Mouse (Mus musculus) kidney, adult 18-20 months (tissue): Measurements from ENCODE around the gene Hnrnph3.
A peak's percentile ranks its signal among the peaks of the same experiment; 100 is the strongest.

Source experiments
- DNase-seq: peaks from one replicate; pipeline ENCODE4 v3.0.0; 2021

Gene Hnrnph3

DNA sequence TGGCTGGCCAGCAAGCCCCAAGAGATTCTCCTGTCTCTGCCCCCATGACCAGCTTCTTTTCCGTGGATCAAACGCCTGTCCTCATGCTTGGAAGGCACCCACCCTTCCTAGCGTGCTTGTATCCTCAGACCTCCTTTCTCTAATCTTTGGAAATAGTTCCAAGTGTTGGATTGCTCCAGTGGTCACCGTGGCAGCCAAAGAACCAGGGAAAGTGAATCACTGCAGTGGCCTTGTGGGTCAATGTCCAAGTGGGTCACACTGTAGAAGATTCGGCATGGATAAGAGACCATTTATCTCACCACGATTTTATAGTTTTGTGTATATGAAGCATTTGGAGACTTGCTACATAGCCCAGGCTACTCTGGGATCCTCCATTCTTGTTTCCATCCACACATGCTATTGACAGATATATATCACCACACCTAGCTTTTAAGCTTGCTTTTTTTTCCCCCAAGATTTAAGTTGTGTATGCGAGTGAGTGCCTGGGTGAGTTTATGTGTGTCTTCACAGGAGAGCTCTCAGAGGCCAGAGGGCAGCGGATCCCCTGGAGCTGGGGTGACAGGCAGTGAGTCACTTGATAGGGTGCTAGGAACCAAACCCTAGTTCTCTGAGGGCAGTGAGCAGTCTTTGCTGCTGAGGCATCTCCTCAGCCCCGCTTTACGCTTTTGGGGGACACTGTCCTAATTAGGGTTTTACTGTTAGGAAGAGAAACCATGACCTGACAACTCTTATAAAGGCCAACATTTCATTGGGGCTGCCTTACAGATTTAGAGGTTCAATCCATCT lies 3.6 kb upstream of the Hnrnph3 start:
- DNase-seq, result no peak

DNA sequence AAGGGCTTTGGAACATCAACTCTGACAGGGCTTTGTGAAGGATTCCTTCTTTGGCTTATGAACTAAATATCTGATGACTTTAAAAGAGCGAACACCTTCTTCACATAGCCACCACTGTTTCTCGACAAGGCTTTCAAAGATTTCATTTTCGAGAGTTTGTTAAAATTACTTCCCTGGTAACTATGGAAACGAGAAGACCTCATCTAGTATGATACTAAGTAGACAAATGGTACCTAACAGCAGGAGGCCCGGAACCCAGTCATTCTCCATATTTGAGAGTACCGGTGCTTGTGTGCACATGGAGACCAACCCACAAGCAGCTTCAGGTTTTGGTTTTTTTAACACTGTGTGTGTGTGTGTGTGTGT lies 2.8 kb upstream of the Hnrnph3 start:
- no peak for DNase-seq

DNA sequence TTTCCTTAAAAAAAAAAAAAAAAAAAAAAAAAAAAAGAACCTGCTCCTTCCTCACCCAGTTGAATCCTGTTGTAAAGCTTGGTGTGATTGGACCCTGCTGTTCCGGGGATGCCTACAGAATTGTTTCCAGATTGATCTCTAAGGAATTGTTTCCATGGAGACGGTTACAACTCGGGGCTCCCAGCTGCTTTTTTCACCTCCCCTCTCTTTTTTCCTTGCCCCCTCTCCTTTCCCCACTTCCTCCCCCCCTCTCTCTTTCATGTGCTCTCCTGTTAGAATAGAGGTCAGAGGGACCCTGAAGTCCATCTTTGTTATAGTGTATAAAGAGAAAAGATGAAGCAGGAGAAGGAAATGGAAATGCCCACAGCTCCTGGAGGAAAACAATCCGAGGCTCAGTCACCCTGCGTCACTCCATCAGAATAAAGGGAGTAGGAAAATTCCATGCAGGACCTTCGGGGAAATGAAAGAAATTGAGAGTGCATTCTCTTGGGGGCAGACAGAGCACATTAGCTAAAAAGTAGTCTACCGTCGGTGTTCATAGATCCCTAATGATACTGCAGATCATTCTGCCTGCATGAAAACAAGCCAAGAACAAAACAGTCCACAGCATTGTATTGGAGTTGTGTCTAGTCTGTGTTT lies 2.3 kb upstream of the Hnrnph3 start:
- no peak for DNase-seq

DNA sequence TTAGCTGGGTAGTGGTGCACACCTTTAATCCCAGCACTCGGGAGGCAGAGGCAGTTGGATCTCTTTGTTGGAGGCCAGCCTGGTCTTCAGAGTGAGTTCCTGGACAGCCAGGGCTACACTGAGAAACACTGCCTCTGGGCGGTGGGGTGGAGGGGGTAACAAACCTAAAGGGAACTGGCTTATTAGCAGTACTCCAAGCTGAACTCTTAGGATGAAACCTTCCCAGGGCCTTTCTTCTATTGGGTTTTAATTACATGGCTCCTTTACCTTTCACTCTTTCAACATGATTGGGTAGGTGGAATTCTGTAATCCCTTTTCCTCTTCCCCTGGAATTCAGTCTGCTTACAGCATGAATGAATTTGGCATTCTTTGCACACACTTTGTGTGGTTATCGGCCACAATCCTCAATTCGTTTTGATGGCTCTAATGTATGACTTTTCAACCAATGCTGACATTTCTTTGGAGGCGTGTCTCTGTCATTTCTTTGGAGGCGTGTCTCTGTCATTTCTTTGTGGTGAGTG lies 1.5 kb upstream of the Hnrnph3 start:
- DNase-seq, result no peak

DNA sequence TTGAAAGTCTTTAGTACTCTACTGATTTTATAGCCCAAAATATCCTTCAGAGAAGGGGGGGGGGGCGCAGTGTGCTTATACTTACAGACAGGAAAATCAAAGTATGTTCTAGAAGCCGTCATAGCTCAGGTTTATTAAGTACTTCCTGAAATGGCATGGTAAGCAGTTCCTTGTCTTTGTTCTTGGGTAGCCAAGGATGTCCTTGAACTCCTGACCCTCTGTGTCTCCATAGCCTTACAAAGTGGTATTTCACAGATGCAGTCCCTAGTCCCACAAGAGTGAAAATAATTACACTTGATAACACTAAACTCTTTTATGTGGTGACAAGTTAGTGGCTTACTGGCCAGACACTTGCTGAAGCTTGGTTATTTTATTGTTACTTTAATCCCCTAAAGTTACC lies 999 bp upstream of the Hnrnph3 start:
- DNase-seq, result no peak

DNA sequence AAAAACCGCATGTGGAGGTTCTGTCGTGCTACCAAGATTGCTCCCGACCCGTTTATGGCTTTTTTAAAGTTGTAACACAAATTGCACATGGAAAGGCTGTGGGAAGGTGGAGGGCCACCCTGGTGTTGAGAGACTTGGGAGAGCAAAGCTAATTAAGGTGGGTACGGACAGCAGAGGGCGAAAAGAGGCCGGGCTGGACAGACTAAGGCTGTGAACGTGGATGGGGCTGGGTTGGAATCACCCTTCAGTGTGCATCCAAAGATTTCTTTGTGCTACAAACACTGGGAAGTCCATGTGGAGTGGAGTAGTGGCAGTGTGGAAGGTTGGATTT lies 528 bp upstream of the Hnrnph3 start:
- no peak for DNase-seq

DNA sequence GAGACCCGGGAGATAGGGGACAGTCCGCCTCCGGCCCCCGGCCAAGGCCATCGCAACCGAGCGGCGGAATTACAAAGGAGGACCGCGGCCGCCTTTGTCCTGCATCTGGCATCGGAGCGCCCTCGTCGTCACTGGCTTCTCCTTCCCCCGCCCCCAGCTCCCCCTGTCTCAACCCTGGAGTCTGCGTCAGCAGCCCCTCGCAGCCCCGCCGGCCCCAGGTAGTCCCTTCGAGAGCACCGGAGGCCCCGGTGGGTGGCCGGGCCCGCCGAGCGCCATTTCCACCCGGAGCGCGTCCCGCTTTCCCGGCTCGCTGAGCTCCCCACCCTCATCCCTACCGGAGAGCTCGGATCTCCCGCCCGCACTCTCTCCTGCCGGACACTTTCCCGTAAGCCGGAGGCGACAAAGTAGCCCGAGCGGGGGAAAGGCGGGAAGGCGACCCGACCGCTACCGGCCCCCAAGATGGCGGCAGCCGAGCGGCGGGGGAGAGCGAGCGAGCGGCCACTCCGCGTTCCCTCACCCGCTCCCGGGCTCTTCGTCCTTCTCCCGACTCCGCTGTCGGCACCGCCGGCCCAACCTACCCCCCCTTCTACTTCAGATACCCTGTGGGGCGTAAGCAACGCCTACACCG lies 782 bp downstream of the Hnrnph3 start:
- DNase-seq, result peak; percentile 66

DNA sequence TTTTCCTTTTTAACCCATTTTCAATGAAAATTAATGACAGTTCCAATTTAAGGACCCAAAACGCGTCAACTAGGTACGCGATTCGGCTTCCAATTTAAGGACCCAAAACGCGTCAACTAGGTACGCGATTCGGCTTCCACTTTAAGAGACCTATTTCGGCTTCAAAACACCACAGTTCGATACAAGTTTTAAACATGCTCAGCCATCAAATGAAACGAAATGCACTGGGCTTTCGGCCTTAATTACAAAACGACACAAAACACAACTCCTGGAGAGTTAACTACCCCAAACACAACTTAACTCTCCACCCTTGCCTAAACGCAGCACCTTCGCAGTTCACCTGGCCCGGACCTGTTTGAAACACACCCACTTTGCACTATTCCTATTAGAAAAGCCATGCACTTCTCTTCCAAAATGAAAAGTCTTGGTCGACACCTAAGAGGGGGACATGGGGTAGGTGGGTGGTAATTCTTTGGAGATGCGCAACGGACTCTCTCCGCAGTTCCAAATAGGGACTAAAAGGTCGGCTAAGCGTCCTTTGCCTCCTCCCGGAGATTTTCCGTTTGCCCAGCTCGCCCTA lies 1.4 kb downstream of the Hnrnph3 start:
- DNase-seq, result no peak

DNA sequence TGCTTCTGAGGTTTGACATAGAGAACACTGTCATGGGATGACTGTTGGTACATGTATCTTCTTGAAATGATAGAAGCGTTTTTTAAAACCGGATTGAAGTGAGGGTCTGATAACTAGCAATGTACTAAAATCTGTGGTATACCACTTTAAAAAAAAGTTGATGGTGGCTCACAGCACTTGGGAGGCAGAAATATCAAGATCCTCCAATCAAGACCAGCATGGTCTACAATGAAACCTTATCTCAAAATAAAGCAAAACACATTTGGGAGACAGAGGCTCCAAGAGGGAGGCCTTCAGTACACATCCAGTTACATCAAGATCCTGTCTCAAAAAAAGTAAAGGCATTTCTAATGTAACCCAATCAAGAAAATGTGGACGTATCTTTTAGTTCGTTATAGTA lies 2.3 kb downstream of the Hnrnph3 start:
- DNase-seq, result no peak

DNA sequence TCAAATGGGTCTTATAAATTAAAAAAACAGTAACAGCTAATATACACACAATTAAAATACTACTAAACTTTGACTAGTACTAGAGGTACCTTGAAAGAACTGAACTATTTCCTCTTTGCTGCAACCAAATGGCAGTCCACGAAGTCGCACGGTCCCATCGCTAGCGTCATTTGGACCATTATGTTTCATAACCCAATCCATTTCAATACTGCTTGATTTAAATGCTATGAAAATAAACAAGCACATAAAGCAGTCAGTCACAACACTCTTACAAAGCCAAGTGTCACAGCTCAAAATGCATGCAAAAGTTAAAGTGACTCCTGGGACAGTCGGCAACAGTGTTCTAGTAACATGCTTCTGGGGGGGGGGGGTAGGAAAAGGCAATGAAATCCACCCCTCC lies 4.7 kb downstream of the Hnrnph3 start:
- no peak for DNase-seq

DNA sequence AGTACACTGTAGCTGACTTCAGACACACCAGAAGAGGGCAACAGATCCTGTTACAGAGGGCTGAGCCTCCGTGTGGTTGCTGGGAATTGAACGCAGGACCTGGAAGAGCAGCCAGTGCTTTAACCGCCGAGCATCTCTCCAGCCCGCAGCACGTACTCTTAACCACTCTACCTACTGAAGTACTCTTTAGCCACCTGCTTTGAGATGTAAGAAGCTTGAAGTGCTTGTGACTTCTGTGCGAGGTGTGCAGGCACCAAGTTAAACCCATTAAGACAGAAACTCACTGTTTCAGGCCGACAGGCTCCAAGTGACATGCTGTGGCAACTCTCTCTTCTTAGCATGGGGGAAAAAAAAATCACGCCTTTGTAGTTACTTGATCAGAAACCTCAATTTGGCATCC lies 9.8 kb downstream of the Hnrnph3 start:
- no peak for DNase-seq

DNA sequence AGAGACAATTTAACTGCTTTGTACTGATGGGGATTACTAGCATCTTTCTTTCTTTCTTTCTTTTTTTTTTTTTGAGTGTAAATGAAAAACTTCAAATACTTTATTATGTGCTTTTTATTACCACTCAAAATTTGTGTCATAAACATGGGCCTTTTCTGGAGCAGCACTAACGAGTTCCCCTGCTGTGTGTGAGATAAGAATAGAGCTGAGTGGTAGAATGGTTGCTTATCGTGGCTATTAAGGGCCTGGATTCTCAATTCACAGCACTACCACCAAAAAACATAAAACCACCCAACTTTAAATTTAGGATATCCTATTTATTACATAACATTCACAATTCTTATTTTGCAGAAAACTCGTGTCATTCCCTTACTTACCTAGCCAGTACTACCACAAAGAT lies 10.5 kb downstream of the Hnrnph3 start:
- DNase-seq, result no peak

DNA sequence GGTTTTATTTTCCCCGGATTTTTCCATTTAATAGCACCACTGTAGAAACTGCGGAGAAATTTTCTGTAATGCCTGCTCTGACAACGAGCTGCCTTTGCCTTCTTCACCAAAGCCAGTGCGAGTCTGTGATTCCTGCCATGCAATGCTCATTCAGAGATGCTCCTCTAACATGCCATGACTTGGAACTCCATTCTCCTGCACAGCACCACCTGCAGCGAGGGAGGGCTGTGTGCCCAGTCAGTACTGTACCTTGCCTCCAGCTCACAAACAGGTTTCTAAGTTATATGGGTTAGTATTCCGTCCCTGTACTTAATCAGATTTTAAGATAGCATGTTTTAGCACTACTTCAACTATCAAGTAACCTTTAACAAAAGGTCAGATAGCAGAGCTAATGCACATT lies 12.5 kb downstream of the Hnrnph3 start:
- no peak for DNase-seq

DNA sequence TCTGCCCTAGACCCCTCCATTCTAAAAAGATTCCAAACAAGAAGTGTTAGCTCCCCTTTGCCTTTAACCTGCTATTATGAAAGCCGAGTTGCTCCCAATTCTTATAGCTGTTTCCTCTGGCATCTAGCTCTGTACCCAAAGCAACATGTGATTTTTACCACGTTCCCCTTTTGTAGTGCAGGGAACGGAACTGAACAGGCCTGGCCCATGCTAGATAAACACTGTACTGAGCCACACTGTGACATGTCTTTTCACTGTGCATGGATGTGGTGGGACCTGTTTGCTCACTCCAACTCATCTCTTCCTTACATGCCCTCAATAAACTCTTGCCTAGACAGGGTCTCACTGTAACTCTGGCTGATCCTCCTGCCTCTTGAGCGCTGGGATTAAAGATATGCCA lies 13.7 kb downstream of the Hnrnph3 start:
- DNase-seq, result no peak

DNA sequence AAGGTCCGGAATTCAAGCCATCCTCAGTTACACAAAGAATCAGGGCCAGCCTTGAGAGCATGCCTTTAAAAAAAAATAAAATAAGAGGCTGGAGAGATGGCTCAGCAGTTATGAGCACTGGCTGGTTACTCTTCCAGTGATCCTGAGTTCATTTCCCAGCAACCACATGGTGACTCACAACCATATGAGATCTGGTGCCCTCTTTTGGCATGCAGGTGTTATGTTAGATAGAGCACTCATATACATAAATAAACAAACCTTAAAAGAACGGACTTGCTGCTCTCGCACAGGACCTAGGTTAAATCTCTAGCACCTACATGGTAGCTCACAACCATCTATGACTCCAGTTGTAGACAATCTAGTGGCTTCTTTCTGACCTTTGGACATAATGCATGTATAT lies 15.8 kb downstream of the Hnrnph3 start:
- DNase-seq, result no peak

DNA sequence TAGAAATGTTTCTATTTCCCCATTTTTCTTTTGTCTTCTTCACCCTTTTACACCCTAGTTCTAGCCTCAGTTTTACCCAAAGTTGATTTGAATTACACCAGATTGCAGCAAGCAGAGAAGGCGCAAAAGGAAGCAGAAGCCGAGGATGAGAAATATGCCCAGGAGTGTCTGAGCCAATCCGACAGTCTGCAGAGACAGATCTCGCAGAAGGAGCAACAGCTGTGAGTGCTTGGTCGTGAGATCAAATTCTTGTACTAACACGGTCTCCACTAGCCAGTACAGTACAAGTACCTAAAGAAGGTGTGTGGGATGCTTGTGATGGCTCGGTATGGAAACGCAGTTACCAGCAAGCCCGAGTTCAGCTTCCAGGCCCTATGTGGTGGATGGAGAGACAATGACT lies 19.5 kb downstream of the Hnrnph3 start:
- DNase-seq, result no peak

DNA sequence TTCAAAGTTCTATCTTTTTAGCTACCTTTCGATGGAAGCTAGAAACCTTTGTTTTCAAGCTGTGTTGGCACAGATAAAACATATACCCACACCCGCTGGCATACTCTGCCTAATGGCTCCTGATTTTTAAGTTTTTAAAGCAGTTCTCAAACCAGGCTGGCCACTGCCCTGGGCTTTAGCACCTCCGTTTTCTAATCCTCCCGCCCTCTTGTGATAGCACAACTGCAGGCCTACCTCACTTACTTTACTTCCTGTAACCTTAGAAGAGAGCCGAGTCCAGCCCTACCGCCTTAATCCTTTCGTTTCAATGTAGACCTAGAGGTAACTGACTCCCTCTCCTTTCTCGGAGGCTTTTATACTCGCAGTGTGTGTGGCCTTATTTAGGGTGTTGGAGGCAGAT lies 20.8 kb downstream of the Hnrnph3 start:
- DNase-seq, result no peak

DNA sequence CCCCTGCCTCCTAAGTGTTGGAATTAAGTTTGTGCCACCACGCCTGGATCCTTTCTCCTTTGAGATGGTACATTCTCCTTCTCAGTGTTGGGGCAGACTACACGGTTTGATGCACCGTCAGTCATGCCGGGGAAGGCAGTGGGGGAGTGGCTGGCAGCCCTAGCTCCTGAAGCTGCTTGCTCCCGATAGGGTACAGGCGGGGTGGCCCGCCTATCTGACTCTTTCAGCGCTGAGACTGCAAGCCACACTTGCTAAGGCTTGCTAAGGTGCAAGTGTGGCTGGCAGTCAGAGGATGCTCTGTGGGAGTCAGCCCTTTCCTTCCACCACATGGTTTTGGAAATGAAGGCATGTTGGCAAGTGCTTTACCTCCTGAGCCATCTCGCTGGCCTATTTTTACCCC lies 23.4 kb downstream of the Hnrnph3 start:
- no peak for DNase-seq

DNA sequence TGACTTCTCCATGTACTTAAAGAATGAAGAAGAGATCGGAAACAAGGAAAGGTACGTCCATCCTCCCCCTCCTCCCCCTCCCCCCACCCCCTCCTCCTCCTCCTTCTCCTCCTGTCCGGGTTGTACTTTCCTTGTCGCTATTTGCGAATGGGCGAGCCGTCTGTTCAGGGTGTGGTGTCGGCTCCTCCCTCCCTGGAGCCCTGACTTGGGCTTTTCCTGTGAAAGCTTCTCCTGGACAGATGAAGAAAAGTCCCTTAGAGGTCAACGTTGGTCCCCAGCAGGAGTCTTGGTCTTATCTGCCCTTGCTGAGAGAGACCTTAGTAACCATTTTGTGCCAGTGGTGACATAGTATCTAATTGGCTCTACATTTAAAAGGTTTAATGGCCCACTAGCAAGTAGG lies 30.0 kb downstream of the Hnrnph3 start:
- DNase-seq, result no peak

DNA sequence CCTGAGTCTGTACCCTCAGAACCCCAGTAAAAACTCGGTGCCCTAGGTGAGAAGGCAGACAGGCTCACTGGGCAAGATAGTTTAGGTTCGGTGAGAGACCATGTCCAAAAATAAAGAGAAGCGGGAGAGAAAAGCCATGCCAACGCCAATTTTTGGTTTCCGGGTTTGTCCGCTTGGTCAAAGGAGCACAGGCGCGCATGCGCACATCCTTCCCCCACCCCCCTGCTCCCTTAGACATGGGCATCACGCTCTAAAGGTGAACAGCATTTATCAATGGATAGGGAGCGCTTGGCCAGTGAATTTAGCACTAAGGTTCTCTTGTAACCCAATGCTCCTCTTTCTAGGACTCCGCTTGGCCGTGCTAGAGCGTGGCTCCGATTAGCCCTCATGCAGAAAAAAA lies 33.4 kb downstream of the Hnrnph3 start:
- no peak for DNase-seq

DNA sequence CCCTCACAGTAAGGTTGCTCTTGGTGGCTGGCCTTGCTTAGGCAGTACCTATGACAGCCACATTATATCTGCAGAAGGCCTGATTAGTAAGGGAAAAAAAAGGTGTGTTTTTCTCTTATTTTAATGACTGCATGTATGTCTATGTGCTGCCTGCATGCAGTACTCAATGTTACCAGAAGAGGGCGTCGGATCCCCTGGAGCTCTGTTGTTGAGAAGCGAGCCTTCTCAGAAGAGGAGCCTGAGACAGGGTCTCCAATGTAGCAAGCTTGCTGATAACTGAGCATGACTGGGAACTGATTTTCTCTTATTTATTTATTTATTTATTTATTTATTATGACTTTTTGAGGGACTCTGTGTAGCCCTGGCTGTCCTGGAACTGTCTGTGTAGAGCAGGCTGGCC lies 36.7 kb downstream of the Hnrnph3 start:
- no peak for DNase-seq

DNA sequence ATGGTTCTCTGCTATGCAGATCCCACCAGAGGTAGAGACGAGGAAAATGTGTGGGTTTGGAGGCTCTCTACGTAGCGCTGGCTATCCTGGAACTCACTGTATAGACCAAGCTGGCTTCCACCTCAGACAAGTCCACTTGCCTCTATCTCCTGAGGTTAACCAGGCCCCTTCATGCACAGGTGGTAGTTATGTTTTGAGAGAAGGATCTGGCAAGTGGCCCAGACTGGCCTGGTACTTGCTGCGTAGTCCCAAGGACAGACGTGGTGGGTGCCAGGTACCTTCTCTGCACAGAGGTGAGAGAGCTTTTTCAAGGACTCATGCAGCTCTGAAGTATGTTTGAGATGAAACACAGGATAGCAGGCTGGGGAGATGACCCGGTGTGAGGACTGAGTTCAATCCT lies 39.5 kb downstream of the Hnrnph3 start:
- DNase-seq, result peak; percentile 11

DNA sequence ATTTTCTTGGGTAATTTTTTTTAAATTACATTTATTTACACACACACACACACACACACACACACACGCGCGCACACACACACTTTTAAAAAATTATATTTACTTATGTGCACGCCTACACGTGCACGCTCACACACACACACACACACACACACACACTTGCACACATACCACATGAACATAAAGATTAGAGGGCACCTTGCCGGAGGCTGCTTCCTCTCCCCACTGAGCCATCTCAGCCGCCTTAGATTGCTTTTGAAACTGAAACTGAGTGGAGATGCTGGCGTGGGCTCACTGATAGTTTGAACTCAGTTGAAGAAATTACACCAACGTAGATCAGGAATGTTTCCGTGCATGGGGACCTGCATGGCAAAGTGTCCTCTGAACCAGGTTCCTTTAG lies 39.9 kb downstream of the Hnrnph3 start:
- no peak for DNase-seq
